Mouse (Mus musculus): Measurements from ENCODE around the gene D430041D05Rik.

DNA sequence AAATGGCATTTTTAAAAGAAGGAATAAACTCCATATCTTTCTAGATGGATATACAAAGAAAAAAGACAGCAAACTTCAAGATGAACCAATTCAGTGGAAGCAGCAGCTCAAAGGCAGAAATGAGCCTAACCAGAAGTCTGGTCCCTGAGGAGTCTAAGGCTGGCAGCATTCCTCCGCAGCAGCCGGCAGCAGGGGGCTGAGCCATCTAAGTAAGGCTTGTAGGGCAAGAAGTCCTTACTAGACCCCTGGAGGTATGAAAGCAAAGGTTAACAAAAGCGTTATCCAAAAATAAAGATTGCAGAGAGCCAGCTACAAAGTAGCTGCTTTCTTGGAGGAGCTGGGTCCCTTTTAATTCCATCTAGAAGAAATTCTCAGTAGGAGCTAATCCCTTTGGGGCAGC lies 32.0 kb downstream of the D430041D05Rik start:
- TF ChIP-seq CTCF (IDR thresholded peaks at IDR 0.05; ENCODE audit: borderline replicate concordance, extremely low read depth, insufficient read depth, insufficient read length) (no peak), POLR2A (IDR thresholded peaks at IDR 0.05; ENCODE audit: borderline replicate concordance, extremely low read depth, insufficient read depth, insufficient read length, poor library complexity, severe bottlenecking) (no peak)
